Mouse (Mus musculus): ENCODE data around the gene Wbp1l. TPM values are rescaled to one million over a fixed set of nuclear protein-coding genes. Genes with fewer than 3 reads are reported as not detected.

Gene Wbp1l
- polyA plus RNA-seq, 1 experiment from 2014 or later: 41.3 TPM

DNA sequence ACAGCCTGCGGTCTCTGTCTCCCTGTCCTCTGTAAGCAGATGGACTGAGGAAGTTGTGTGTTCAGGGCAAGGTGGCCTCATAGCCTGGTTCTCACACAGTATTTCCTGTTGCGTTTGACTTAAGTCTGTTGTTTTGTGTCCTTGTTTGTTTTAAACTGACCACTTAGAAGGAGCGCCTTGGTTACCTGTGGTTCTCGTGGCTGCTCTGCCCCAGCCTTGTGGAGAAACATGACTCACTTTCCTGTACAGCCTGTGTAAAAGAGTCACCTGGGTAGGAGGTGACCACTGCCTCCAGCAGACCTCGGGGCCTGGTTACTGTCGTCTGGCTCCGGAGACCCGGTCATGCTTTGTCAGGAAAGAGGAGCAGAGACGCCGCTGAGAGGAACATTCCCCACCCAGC, 56.7 kb downstream of the Wbp1l start:
- H3K27me3 ChIP-seq (ENCODE audit: control insufficient read depth, insufficient read depth, low read length): no peaks in the 10 kb centered on the region
- no peaks in the 10 kb centered on the region for H3K4me1 ChIP-seq (replicated peaks; ENCODE audit: control insufficient read depth, insufficient read depth, low read length)
- DNase-seq (ENCODE audit: low spot score) (no peak), ATAC-seq (replicated peaks; ENCODE audit: low FRiP score) (no peak)
- H3K9me3 ChIP-seq (ENCODE audit: control insufficient read depth, low read length): no peaks in the 10 kb centered on the region
- H3K9ac ChIP-seq (ENCODE audit: low read length): no peak overlapping the region
- no peak overlapping the region for H3K27ac ChIP-seq (ENCODE audit: low read depth, low read length)
- H3K36me3 ChIP-seq (ENCODE audit: control insufficient read depth, insufficient read depth, low read length): peaks cover 4% of the 10 kb centered on the region; the same call in 1 of the 2 replicates
- H3K4me3 ChIP-seq (ENCODE audit: low read depth, low read length): no peak overlapping the region
- 97% methylated on average over 10 of the region's 10 CpGs for WGBS
- H3K4me2 ChIP-seq (ENCODE audit: low read depth, low read length, severe bottlenecking): no peak overlapping the region

DNA sequence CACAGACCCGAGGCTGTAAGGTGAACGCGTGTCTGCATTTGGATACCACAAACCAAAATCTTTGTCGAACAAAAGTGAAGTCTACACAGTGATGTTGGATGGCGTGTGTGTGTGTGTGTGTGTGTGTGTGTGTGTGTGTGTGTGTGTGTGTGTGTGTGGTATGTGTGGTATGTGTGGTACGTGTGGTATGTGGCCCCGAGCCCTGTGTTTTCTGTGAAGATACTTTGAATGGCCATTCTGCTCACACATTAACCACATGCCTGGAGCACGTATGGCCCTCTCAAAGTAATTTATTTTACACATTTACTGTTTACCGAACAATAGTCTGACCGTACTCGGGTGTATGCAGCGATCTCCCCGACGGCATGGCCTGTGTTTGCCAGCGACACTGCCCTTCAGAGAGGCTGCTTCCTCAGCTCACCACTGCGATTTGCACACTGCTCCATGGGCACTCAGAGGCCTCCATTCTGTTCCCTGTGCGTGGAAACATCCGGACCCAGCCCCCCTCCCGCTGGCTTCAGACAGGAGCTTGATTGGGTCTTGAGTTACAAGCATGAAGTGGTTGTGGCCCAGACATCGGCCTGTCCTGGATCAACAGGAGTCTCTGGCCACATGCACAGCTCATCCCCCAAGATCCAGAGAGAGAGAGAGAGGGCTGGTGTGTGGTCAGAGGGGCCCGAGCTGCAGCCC, 57.4 kb downstream of the Wbp1l start:
- no peaks in the 10 kb centered on the region for H3K4me1 ChIP-seq (replicated peaks; ENCODE audit: control insufficient read depth, insufficient read depth, low read length)
- H3K36me3 ChIP-seq (ENCODE audit: control insufficient read depth, insufficient read depth, low read length): peaks cover 4% of the 10 kb centered on the region; the same call in 1 of the 2 replicates
- no peak overlapping the region for H3K9ac ChIP-seq (ENCODE audit: low read length)
- WGBS: 94% methylated on average over 21 of the region's 21 CpGs
- no peak overlapping the region for H3K4me3 ChIP-seq (ENCODE audit: low read depth, low read length)
- H3K9me3 ChIP-seq (ENCODE audit: control insufficient read depth, low read length): no peaks in the 10 kb centered on the region
- no peaks in the 10 kb centered on the region for H3K27me3 ChIP-seq (ENCODE audit: control insufficient read depth, insufficient read depth, low read length)
- no peak overlapping the region for H3K4me2 ChIP-seq (ENCODE audit: low read depth, low read length, severe bottlenecking)
- H3K27ac ChIP-seq (ENCODE audit: low read depth, low read length): no peak overlapping the region
- DNase-seq (ENCODE audit: low spot score) (no peak), ATAC-seq (replicated peaks; ENCODE audit: low FRiP score) (no peak)

DNA sequence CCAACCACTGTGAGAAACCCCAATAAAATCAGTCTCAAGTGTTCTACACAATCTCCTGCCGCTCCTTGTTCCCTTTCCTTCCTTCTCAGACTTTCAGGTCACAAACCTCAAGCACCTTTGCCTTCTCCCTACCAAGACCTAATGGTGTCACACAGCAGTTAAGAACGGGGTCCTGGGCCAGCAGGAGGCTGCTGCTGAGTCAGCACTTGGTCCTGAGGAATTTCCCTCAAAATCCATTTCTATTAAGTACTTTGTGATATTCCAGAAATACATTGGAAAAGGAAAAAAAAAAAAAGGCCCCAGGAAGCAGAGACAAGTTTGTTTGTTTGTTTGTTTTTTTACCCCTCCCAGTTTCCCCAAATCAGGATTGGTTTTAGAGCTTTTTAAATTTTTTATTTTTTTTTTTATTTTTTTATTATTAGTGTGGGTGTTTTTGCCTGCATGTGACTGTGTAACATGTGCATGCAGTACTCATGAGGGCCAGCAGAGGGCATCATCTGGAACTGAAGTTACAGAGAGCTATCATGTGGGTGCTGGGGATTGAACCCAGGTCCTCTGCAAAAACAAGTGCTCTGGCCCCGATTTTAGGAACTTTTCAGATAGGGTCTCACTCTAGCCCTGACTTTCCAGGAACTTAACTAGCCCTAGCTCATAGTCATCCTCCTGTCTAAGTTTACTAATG, 58.6 kb downstream of the Wbp1l start:
- Histone ChIP-seq H3K4me3 (ENCODE audit: low read depth, low read length) (no peak overlapping the region), H3K9me3 (ENCODE audit: control insufficient read depth, low read length) (no peaks in the 10 kb centered on the region), H3K27ac (ENCODE audit: low read depth, low read length) (no peak overlapping the region), H3K4me2 (ENCODE audit: low read depth, low read length, severe bottlenecking) (no peak overlapping the region), H3K9ac (ENCODE audit: low read length) (no peak overlapping the region), H3K36me3 (ENCODE audit: control insufficient read depth, insufficient read depth, low read length) (peaks cover under 1% of the 10 kb centered on the region; the same call in 1 of the 2 replicates), H3K27me3 (ENCODE audit: control insufficient read depth, insufficient read depth, low read length) (no peaks in the 10 kb centered on the region), H3K4me1 (replicated peaks; ENCODE audit: control insufficient read depth, insufficient read depth, low read length) (no peaks in the 10 kb centered on the region)
- ATAC-seq (replicated peaks; ENCODE audit: low FRiP score): no peak
- 92% methylated on average over 3 of the region's 3 CpGs for WGBS
- DNase-seq (ENCODE audit: low spot score): no peak

DNA sequence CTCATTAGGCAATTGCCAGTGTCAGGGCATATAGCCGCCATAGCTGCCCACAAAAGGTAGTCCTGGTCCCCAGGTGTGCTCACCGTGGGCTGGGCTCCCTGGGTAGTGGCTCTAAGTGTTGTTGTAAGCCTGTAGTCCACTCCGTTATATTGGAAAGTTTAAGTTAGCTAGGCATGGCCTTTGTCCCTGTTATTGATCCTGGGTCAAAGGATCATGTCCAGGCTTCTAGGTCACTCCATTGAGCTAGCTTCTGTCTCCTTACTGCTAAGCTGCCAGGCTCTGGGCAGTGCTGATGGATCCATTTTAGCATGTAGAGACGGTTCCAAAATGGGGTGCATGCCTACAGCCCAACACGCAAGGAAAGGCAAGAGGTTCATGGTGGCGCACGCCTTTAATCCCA, 59.5 kb downstream of the Wbp1l start:
- no peak for ATAC-seq (replicated peaks; ENCODE audit: low FRiP score)
- WGBS: 92% methylated on average over 7 of the region's 7 CpGs
- Histone ChIP-seq H3K9ac (ENCODE audit: low read length) (no peak overlapping the region), H3K4me3 (ENCODE audit: low read depth, low read length) (no peak overlapping the region), H3K27me3 (ENCODE audit: control insufficient read depth, insufficient read depth, low read length) (no peaks in the 10 kb centered on the region), H3K4me1 (replicated peaks; ENCODE audit: control insufficient read depth, insufficient read depth, low read length) (no peaks in the 10 kb centered on the region), H3K36me3 (ENCODE audit: control insufficient read depth, insufficient read depth, low read length) (no peaks in the 10 kb centered on the region; the same call in 1 of the 2 replicates), H3K27ac (ENCODE audit: low read depth, low read length) (no peak overlapping the region), H3K4me2 (ENCODE audit: low read depth, low read length, severe bottlenecking) (no peak overlapping the region), H3K9me3 (ENCODE audit: control insufficient read depth, low read length) (no peaks in the 10 kb centered on the region)
- DNase-seq (ENCODE audit: low spot score): no peak

DNA sequence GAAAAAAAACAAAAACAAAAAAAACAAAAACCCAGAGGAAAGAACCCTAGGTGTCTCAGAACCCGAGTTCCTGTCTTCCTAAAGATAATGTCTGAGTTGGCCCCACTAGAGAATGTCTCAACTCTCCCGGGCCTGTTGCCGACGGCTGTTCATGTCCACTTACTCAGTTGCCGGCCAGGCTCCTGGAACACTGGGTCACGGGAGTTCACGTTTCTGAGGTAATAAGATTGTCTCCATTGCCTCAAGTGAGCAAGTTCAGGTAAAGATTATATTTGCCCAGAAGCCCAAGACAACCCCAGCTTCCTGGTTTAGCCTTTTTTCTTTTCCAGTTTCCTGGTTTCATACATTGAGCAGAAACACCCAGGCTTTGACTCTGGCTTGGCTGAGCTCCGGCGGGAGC, 60.0 kb downstream of the Wbp1l start:
- WGBS: 86% methylated on average over 9 of the region's 9 CpGs
- no peaks in the 10 kb centered on the region for H3K27me3 ChIP-seq (ENCODE audit: control insufficient read depth, insufficient read depth, low read length)
- no peak for ATAC-seq (replicated peaks; ENCODE audit: low FRiP score)

DNA sequence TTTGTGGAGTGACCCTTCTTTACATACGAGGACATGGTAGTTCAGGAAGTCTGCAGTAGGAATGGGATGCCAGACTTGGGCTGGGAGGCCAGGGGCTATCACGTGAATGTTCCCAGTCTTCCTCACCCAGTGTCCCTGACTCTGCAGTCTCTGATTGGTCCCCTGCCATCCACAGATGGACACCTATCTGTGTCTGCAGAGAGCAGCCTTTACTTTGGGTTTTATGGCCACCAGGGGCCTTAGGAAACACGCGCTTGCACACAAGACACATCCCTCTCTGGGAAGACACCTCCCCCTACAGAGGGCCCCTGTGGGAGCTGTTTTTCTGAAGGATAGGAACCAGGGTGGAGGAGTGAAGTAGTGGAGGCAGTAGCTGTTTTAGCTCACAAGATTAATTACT, 62.6 kb downstream of the Wbp1l start:
- no peak overlapping the region for H3K4me2 ChIP-seq (ENCODE audit: low read depth, low read length, severe bottlenecking)
- H3K27ac ChIP-seq (ENCODE audit: low read depth, low read length): no peak overlapping the region
- H3K9ac ChIP-seq (ENCODE audit: low read length): no peak overlapping the region
- no peaks in the 10 kb centered on the region for H3K36me3 ChIP-seq (ENCODE audit: control insufficient read depth, insufficient read depth, low read length)
- ATAC-seq (replicated peaks; ENCODE audit: low FRiP score): no peak
- DNase-seq (ENCODE audit: low spot score): no peak
- no peaks in the 10 kb centered on the region for H3K27me3 ChIP-seq (ENCODE audit: control insufficient read depth, insufficient read depth, low read length)
- 70% methylated on average over 4 of the region's 4 CpGs for WGBS
- H3K9me3 ChIP-seq (ENCODE audit: control insufficient read depth, low read length): no peaks in the 10 kb centered on the region
- no peak overlapping the region for H3K4me3 ChIP-seq (ENCODE audit: low read depth, low read length)
- 0 out of 2 replicates have a peak, but pooled peaks cover 2% of the 10 kb centered on the region for H3K4me1 ChIP-seq (replicated peaks; ENCODE audit: control insufficient read depth, insufficient read depth, low read length)

More for the DNA sequence above, 60.0 kb downstream of the Wbp1l start:
- Histone ChIP-seq H3K4me2 (ENCODE audit: low read depth, low read length, severe bottlenecking) (no peak overlapping the region), H3K4me3 (ENCODE audit: low read depth, low read length) (no peak overlapping the region), H3K27ac (ENCODE audit: low read depth, low read length) (no peak overlapping the region), H3K9me3 (ENCODE audit: control insufficient read depth, low read length) (no peaks in the 10 kb centered on the region), H3K9ac (ENCODE audit: low read length) (no peak overlapping the region), H3K36me3 (ENCODE audit: control insufficient read depth, insufficient read depth, low read length) (no peaks in the 10 kb centered on the region; the same call in 1 of the 2 replicates), H3K4me1 (replicated peaks; ENCODE audit: control insufficient read depth, insufficient read depth, low read length) (no peaks in the 10 kb centered on the region)
- no peak for DNase-seq (ENCODE audit: low spot score)

DNA sequence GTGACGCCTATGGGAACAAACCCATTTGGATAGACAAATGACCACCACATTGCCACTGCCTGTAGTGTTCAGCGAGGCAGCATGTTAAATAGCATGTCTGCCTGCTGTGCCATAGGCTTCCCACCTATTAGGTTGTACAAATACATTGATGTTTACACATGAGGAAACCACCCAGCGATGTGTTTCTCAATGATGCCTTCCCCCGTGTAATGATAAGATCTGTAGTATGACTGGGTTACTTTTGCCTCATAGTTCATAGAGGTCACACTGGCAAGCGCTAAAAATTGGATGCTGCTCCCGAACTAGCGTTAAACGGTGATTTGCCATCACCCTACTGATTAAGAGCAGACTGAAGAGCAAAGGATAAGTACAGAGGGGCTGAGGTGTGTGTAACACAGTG, 63.3 kb downstream of the Wbp1l start:
- no peak overlapping the region for H3K4me2 ChIP-seq (ENCODE audit: low read depth, low read length, severe bottlenecking)
- H3K4me1 ChIP-seq (replicated peaks; ENCODE audit: control insufficient read depth, insufficient read depth, low read length): 0 out of 2 replicates have a peak, but pooled peaks cover 2% of the 10 kb centered on the region
- no peaks in the 10 kb centered on the region for H3K36me3 ChIP-seq (ENCODE audit: control insufficient read depth, insufficient read depth, low read length)
- ATAC-seq (replicated peaks; ENCODE audit: low FRiP score) (no peak), DNase-seq (ENCODE audit: low spot score) (no peak)
- H3K27ac ChIP-seq (ENCODE audit: low read depth, low read length): no peak overlapping the region
- no peaks in the 10 kb centered on the region for H3K27me3 ChIP-seq (ENCODE audit: control insufficient read depth, insufficient read depth, low read length)
- WGBS: 91% methylated on average over 8 of the region's 8 CpGs
- H3K9ac ChIP-seq (ENCODE audit: low read length): no peak overlapping the region
- no peak overlapping the region for H3K4me3 ChIP-seq (ENCODE audit: low read depth, low read length)
- no peaks in the 10 kb centered on the region for H3K9me3 ChIP-seq (ENCODE audit: control insufficient read depth, low read length)

DNA sequence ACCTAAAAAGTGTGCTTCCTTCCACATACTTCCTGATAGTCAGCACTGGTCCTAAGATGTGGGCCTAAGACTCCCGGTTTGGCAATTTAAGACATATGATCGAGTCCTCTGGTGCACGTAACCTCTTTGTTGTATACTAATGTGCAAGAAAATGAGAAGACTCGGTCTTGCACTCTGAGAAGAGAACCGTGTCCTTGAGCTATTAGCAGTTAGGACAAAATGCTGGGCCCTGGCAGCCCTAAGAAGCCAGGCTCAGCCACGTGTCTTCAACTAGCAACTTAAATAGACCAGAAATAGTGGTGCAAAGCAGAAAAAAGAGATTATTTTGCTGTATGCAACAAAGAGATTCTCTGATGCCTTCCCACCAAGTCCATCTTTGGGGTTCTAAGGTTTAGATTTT, 63.9 kb downstream of the Wbp1l start:
- 84% methylated on average over 6 of the region's 6 CpGs for WGBS
- Histone ChIP-seq H3K9ac (ENCODE audit: low read length) (no peak overlapping the region), H3K9me3 (ENCODE audit: control insufficient read depth, low read length) (no peaks in the 10 kb centered on the region), H3K4me1 (replicated peaks; ENCODE audit: control insufficient read depth, insufficient read depth, low read length) (0 out of 2 replicates have a peak, but pooled peaks cover 2% of the 10 kb centered on the region), H3K4me2 (ENCODE audit: low read depth, low read length, severe bottlenecking) (no peak overlapping the region), H3K27me3 (ENCODE audit: control insufficient read depth, insufficient read depth, low read length) (no peaks in the 10 kb centered on the region), H3K27ac (ENCODE audit: low read depth, low read length) (no peak overlapping the region), H3K36me3 (ENCODE audit: control insufficient read depth, insufficient read depth, low read length) (no peaks in the 10 kb centered on the region), H3K4me3 (ENCODE audit: low read depth, low read length) (no peak overlapping the region)
- ATAC-seq (replicated peaks; ENCODE audit: low FRiP score) (no peak), DNase-seq (ENCODE audit: low spot score) (no peak)

Measured in forebrain, embryonic 11.5 days (tissue).